Mouse (Mus musculus) frontal cortex, adult 2 months (tissue): Measurements from ENCODE around the gene Gpc5. TPM values are rescaled to one million over a fixed set of nuclear protein-coding genes. Genes with fewer than 3 reads are reported as not detected.

Source experiments
- DNase-seq, 2 experiments: peaks; one replicate each; pipeline ENCODE4 v3.0.0; 2022; ENCODE audit warnings: low spot score in 1 of 2; ENCODE audit errors: extremely low spot score in 1 of 2
- polyA plus RNA-seq: library from polyadenylated mRNA; depleted of rRNA; stranded (reverse); fragments of >200 nt; gene quantifications from 2 replicates; pipeline ENCODE4 v1.2.3, GENCODE M21; 2012

The Gpc5 gene
- polyA plus RNA-seq, 1 experiment, result 41.0 TPM

- DNase-seq, result no peak
Measured at GRCm38 (mm10) chr14:115100617-115101299, 8.7 kb downstream of the Gpc5 start.

GRCm38 (mm10) chr14:115106326-115106725, 14.3 kb downstream of the Gpc5 start:
- DNase-seq, result no peak

- DNase-seq, result no peak
Measured at GRCm38 (mm10) chr14:115107467-115107866, 15.5 kb downstream of the Gpc5 start.

GRCm38 (mm10) chr14:115118626-115119025, 26.6 kb downstream of the Gpc5 start:
- DNase-seq, result no peak

GRCm38 (mm10) chr14:115148821-115149220, 56.8 kb downstream of the Gpc5 start:
- no peak for DNase-seq

- no peak for DNase-seq
Measured at GRCm38 (mm10) chr14:115156597-115156996, 64.6 kb downstream of the Gpc5 start.

GRCm38 (mm10) chr14:115177322-115177836, 85.4 kb downstream of the Gpc5 start:
- no peak for DNase-seq

GRCm38 (mm10) chr14:115179925-115180324, 87.9 kb downstream of the Gpc5 start:
- DNase-seq, result no peak

- no peak for DNase-seq
Measured at GRCm38 (mm10) chr14:115188256-115188655, 96.2 kb downstream of the Gpc5 start.

GRCm38 (mm10) chr14:115228075-115228474, 136.1 kb downstream of the Gpc5 start:
- no peak for DNase-seq

GRCm38 (mm10) chr14:115236387-115236786, 144.4 kb downstream of the Gpc5 start:
- no peak for DNase-seq

GRCm38 (mm10) chr14:115240621-115241373, 148.8 kb downstream of the Gpc5 start:
- DNase-seq, result no peak

GRCm38 (mm10) chr14:115250537-115250936, 158.5 kb downstream of the Gpc5 start:
- DNase-seq, result no peak

GRCm38 (mm10) chr14:115251791-115252190, 159.8 kb downstream of the Gpc5 start:
- no peak for DNase-seq

GRCm38 (mm10) chr14:115253155-115253554, 161.1 kb downstream of the Gpc5 start:
- no peak for DNase-seq

GRCm38 (mm10) chr14:115253685-115254084, 161.7 kb downstream of the Gpc5 start:
- no peak for DNase-seq

GRCm38 (mm10) chr14:115269703-115270402, 177.8 kb downstream of the Gpc5 start:
- DNase-seq, result no peak

- no peak for DNase-seq
Measured at GRCm38 (mm10) chr14:115270445-115270844, 178.4 kb downstream of the Gpc5 start.

- DNase-seq, result no peak
Measured at GRCm38 (mm10) chr14:115282782-115283181, 190.8 kb downstream of the Gpc5 start.

- no peak for DNase-seq
Measured at GRCm38 (mm10) chr14:115324247-115324646, 232.2 kb downstream of the Gpc5 start.

GRCm38 (mm10) chr14:115326426-115326825, 234.4 kb downstream of the Gpc5 start:
- no peak for DNase-seq
